Mouse (Mus musculus) liver, embryonic 11.5 days (tissue): ENCODE measurements at regions not wholly inside any gene's neighbourhood (a gene's known extent, or its start where the extent isn't known, plus 50 kb on each side); places are given as distances from the start of the nearest gene placed in this dataset.

Experiments used
- ATAC-seq: fragments of 200-750 bp; cut with Nextera tagmentation; replicated peaks from 2 replicates; pipeline ENCODE4 v1.8.0; 2017; ENCODE audit warnings: moderate number of reproducible peaks, mild to moderate bottlenecking, moderate TSS enrichment, moderate library complexity; ENCODE audit not compliant: low FRiP score
- DNase-seq: peaks from one replicate; pipeline ENCODE4 v3.0.0-alpha.2; 2017; ENCODE audit warnings: low spot score
- H3K27ac ChIP-seq: fragments of 300-500 bp; sonication (generic); 2 replicates; pipeline ENCODE4 v1.5.1; 2014; ENCODE audit warnings: mild to moderate bottlenecking, low read depth, low read length, control low read depth
- H3K27me3 ChIP-seq: fragments of 300-500 bp; sonication (generic); replicated peaks from 2 replicates; pipeline ENCODE4 v1.6.1; 2014; ENCODE audit warnings: low read length, mixed read lengths; ENCODE audit not compliant: control insufficient read depth, insufficient read depth
- H3K36me3 ChIP-seq: fragments of 300-500 bp; sonication (generic); 2 replicates; pipeline ENCODE4 v1.6.1; 2014; ENCODE audit warnings: mild to moderate bottlenecking, low read length, moderate library complexity, mixed read lengths; ENCODE audit not compliant: control insufficient read depth, insufficient read depth
- H3K4me1 ChIP-seq: fragments of 300-500 bp; sonication (generic); replicated peaks from 2 replicates; pipeline ENCODE4 v1.6.1; 2014; ENCODE audit warnings: low read length, mixed read lengths; ENCODE audit not compliant: control insufficient read depth, insufficient read depth
- H3K4me2 ChIP-seq: fragments of 300-500 bp; sonication (generic); 2 replicates; pipeline ENCODE4 v1.6.1; 2014; ENCODE audit warnings: mild to moderate bottlenecking, control low read depth, moderate library complexity
- H3K4me3 ChIP-seq: fragments of 300-500 bp; sonication (generic); 2 replicates; pipeline ENCODE4 v1.5.1; 2014; ENCODE audit warnings: low read depth, low read length, control low read depth
- H3K9ac ChIP-seq: fragments of 300-500 bp; sonication (generic); 2 replicates; pipeline ENCODE4 v1.6.1; 2014; ENCODE audit warnings: low read depth, low read length, control low read depth
- H3K9me3 ChIP-seq: fragments of 300-500 bp; sonication (generic); 2 replicates; pipeline ENCODE4 v1.6.1; 2016; ENCODE audit warnings: low read length, inconsistent platforms, mixed read lengths; ENCODE audit not compliant: control insufficient read depth
- WGBS: fragments of 180-500 bp; shearing (Covaris S2); extraction: QIAGEN DNeasy Blood & Tissue Kit; methylation state at CpG from one replicate; pipeline ENCODE4 v1.1.7; 2014; 5-methylcytosine and 5-hydroxymethylcytosine counted together

DNA sequence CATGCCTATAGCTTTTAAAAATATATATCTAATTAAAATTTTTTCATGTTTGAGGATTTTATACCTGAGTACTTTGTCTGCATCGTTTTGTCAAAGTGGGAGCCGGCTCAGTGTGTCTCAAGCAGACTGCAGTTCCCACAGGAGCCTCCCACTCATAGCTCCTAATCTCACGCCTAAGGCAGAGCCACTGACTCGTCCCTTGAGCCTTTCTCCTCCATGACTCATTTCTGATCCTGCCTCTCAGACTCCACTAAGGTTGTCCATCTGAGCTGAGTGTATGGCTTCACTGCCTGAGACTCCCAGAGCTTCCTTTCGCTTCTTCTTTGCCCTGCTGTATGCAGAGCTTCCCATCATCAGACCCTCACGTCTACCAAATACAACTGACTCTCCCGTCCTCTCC lies 98.8 kb downstream of the Efnb2 start:
- Histone ChIP-seq H3K9me3 (no peaks in the 10 kb centered on the region), H3K27me3 (no peaks in the 10 kb centered on the region), H3K36me3 (no peaks in the 10 kb centered on the region), H3K4me2 (no peak overlapping the region), H3K9ac (no peak overlapping the region), H3K4me3 (no peak overlapping the region), H3K27ac (no peak overlapping the region), H3K4me1 (no peaks in the 10 kb centered on the region)
- no peak for ATAC-seq
- DNase-seq: no peak
- 74% methylated on average over 7 of the region's 7 CpGs for WGBS

DNA sequence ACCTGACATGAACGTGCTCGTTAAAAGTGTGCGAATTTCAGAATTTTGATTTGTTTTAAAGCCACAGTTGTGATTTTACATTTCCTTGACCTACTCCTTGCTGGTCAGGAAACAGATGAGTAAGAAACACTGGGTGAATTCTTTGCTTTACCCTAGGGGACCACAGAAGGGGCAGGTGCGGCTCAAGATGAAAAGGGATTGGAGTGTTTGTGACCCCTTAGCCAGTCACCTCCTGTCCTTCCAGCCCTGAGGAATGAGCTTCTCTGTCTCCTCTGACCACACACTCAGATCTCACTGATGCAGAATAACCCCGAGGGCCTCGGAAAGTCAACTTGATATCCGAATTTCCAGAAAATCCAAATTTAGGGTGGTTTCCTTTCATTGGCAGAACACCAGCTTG lies 103.0 kb downstream of the Efnb2 start:
- Histone ChIP-seq H3K4me1 (no peaks in the 10 kb centered on the region), H3K27ac (no peak overlapping the region), H3K4me3 (no peak overlapping the region), H3K27me3 (no peaks in the 10 kb centered on the region), H3K9ac (no peak overlapping the region), H3K36me3 (no peaks in the 10 kb centered on the region), H3K9me3 (no peaks in the 10 kb centered on the region), H3K4me2 (no peak overlapping the region)
- ATAC-seq (no peak), DNase-seq (no peak)
- WGBS: 83% methylated on average over 7 of the region's 7 CpGs

DNA sequence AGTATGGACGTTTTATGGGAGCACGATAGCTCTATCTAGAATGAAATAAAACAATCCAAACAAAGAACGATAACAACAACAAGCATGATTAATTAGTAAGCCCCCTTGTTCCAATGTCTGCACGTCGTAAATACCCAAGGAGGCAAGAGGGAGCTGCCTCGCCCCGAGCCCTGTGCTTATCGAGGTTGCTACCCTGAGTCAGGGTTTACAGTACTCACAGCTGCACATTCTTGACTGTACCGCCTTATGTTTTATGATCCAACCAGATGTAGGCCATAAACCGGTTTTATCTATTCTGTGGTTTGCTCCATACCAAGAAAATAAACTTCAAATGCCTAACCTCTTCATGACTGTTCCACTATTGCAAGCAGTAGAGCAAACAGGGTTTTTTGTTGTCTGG lies 104.9 kb downstream of the Efnb2 start:
- no peak overlapping the region for H3K9ac ChIP-seq
- ATAC-seq (no peak), DNase-seq (no peak)
- H3K27ac ChIP-seq: no peak overlapping the region
- no peaks in the 10 kb centered on the region for H3K27me3 ChIP-seq
- H3K9me3 ChIP-seq: no peaks in the 10 kb centered on the region
- WGBS: 70% methylated on average over 10 of the region's 10 CpGs
- H3K4me2 ChIP-seq: no peak overlapping the region
- no peak overlapping the region for H3K4me3 ChIP-seq
- no peaks in the 10 kb centered on the region for H3K4me1 ChIP-seq
- H3K36me3 ChIP-seq: no peaks in the 10 kb centered on the region

DNA sequence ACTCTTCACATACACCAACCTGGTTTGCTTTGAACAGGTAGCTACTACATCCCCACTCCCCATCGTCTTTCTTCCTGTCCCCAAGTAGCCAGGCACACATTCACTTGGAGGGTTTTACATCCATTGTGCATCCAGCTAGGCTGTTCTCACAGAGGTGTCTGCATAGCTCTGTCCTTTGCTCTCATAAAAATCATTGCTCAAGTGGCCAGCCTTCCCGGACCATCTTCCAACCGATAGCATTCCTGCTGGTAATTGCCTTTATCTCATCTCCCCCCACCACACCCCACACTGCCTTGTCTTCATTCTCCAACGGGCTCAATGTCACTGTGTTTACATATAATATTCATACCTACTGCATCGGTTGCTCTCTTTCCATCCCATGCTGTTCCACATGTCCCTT lies 106.4 kb downstream of the Efnb2 start:
- ATAC-seq (no peak), DNase-seq (no peak)
- Histone ChIP-seq H3K4me2 (no peak overlapping the region), H3K27me3 (no peaks in the 10 kb centered on the region), H3K27ac (no peak overlapping the region), H3K9me3 (no peaks in the 10 kb centered on the region), H3K4me1 (no peaks in the 10 kb centered on the region), H3K4me3 (no peak overlapping the region), H3K9ac (no peak overlapping the region), H3K36me3 (no peaks in the 10 kb centered on the region)
- 78% methylated on average over 5 of the region's 5 CpGs for WGBS

DNA sequence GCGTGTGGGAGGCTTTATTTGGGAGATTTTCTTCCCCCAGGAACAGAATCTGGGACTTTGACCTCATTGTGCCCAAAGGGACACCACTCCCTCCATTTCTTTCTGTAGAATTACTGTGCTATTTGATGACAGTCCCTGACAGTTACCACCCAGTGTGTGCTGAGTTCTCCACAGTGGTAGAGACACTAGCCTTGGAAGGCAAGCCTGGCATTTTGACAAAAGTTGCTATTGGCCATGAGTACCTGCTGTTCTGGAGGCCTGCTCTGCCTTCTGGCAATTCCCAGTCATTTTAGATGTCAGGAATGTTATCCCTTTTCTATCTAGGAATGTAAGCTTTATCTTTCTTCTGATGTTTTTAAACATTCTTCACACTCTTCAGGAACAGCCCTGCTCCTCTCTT lies 108.3 kb downstream of the Efnb2 start:
- no peak overlapping the region for H3K4me3 ChIP-seq
- H3K4me2 ChIP-seq: no peak overlapping the region
- 85% methylated on average over 1 of the region's 1 CpGs for WGBS
- H3K27ac ChIP-seq: no peak overlapping the region
- no peak for ATAC-seq
- DNase-seq: no peak
- H3K9ac ChIP-seq: no peak overlapping the region
- no peaks in the 10 kb centered on the region for H3K27me3 ChIP-seq
- no peaks in the 10 kb centered on the region for H3K4me1 ChIP-seq
- H3K36me3 ChIP-seq: no peaks in the 10 kb centered on the region
- H3K9me3 ChIP-seq: no peaks in the 10 kb centered on the region

DNA sequence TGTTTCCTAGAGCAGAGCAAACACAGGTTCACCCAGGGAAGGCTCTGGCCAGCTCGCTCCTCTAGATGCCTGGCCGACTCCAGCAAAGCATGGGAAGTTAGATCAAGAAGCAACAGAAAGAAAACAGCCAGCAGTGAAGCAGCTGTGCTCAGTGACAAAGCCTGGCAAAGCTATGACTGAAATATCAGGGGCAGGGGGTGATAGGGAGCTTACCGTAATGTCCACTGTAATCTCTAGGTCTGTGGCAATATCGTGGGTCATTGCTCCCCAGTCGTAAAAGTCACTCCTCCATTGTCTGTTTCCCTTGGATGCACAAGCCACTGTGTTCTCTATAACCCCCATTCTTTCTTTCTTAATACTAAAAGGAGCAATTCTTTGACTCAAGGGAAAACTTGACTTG lies 124.4 kb downstream of the Efnb2 start:
- no peaks in the 10 kb centered on the region for H3K4me1 ChIP-seq
- H3K4me2 ChIP-seq: no peak overlapping the region
- no peaks in the 10 kb centered on the region for H3K9me3 ChIP-seq
- no peak overlapping the region for H3K9ac ChIP-seq
- no peak overlapping the region for H3K27ac ChIP-seq
- H3K4me3 ChIP-seq: no peak overlapping the region
- no peaks in the 10 kb centered on the region for H3K36me3 ChIP-seq
- no peak for ATAC-seq
- DNase-seq: no peak
- no peaks in the 10 kb centered on the region for H3K27me3 ChIP-seq
- 81% methylated on average over 5 of the region's 5 CpGs for WGBS

DNA sequence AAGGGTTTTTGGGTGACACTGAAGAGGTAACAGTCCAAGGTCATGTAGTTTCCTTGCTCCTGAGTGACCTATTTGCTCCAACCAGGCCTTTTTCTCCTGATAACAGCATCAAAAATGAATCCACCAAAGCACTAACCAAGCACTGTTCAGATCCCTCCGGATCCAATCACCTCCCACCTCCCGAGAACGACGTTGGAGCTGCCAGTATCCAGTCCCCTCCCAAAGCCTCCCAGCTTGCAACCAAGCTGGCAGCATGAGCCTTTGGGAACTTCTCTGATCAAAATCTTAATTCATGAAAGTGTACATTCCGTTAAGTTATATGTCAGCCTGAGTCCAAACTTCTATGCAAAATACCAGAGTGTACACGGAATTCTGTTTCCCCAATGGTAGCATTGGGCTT lies 126.3 kb downstream of the Efnb2 start:
- WGBS: 67% methylated on average over 6 of the region's 6 CpGs
- no peaks in the 10 kb centered on the region for H3K4me1 ChIP-seq
- DNase-seq (no peak), ATAC-seq (no peak)
- no peaks in the 10 kb centered on the region for H3K36me3 ChIP-seq
- H3K27me3 ChIP-seq: no peaks in the 10 kb centered on the region
- H3K4me3 ChIP-seq: no peak overlapping the region
- H3K9ac ChIP-seq: no peak overlapping the region
- no peak overlapping the region for H3K27ac ChIP-seq
- H3K4me2 ChIP-seq: no peak overlapping the region
- no peaks in the 10 kb centered on the region for H3K9me3 ChIP-seq

DNA sequence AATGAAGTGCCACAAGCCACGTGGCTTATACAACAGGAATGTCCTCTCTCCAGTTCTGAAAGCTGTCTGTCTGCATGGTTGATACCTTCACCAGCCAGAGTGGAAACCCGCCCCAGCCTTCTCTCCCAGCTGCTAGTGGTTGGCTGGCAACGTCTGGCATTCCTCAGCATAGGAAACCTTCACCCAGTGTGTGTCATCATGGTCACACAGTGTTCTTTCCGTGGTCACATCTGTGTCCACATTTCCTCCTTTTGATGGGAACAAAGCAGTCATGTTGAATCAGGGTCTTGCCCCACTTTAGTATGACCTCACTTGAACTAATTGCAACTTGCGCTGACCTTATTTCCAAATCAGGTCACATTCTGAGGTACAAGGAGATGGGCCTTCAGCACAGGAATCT lies 128.1 kb downstream of the Efnb2 start:
- no peak for ATAC-seq
- no peak overlapping the region for H3K4me3 ChIP-seq
- no peaks in the 10 kb centered on the region for H3K36me3 ChIP-seq
- H3K9ac ChIP-seq: no peak overlapping the region
- H3K27me3 ChIP-seq: no peaks in the 10 kb centered on the region
- DNase-seq: no peak
- no peaks in the 10 kb centered on the region for H3K9me3 ChIP-seq
- H3K4me1 ChIP-seq: no peaks in the 10 kb centered on the region
- WGBS: 63% methylated on average over 5 of the region's 5 CpGs
- H3K27ac ChIP-seq: no peak overlapping the region
- no peak overlapping the region for H3K4me2 ChIP-seq

DNA sequence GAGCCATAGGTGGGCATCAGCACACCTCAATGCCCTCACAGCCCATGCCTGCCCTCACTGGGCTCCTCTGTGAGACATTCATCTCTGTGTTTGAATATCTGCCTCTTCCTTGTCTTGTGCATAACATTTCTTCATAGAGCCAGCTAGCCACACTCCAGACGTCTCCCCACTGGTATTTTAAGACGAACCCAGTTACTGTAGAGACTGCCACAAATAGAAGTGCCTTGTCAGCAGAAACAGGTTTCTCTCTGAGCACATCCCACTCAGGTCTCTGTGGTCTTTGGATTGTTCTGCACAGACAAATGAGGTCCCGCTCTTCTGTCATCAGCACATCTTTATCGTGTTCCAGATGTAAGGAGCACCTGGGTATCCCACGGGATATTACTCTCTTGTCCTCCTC lies 130.5 kb downstream of the Efnb2 start:
- WGBS: 63% methylated on average over 5 of the region's 5 CpGs
- no peaks in the 10 kb centered on the region for H3K9me3 ChIP-seq
- no peak overlapping the region for H3K27ac ChIP-seq
- ATAC-seq (no peak), DNase-seq (no peak)
- no peak overlapping the region for H3K9ac ChIP-seq
- H3K4me3 ChIP-seq: no peak overlapping the region
- no peaks in the 10 kb centered on the region for H3K27me3 ChIP-seq
- no peaks in the 10 kb centered on the region for H3K36me3 ChIP-seq
- H3K4me1 ChIP-seq: no peaks in the 10 kb centered on the region
- no peak overlapping the region for H3K4me2 ChIP-seq
